Mouse (Mus musculus) spleen, postnatal 4 days (tissue): ENCODE data around the gene Fxyd3.
A peak's percentile ranks its signal among the peaks of the same experiment; 100 is the strongest.

Experiments used
- DNase-seq, 2 experiments: peaks; one replicate each; pipeline ENCODE4 v3.0.0; 2022; ENCODE audit warnings: low spot score in 2 of 2

Gene Fxyd3

GRCm38 (mm10) chr7:31076492-31076891 is at the start of gene Fxyd3:
TSS of gene Fxyd3 (minus strand) at chr7:31076704.
- DNase-seq, result no peak

GRCm38 (mm10) chr7:31125116-31125515 is 48.6 kb upstream of the Fxyd3 start:
- DNase-seq, result no peak

DNA sequence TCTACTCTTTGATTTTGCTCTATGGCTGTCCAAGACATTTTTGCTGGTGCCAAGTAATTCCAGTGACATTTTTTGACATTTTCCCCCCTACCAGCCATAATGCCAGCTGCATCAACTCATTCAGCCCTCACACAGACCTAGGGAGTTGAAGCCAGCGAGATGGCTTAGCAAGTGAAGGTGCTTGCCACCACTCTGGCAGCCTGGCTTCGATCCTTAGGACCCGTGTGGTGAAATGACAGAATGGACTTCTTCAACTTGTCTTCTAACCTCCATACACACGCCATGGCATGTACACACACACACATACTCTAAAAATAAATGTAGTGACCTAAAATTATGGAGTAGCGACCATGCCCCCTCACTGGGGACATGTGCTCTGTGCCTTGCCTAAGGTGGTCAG is 47.9 kb upstream of the Fxyd3 start:
- no peak for DNase-seq

- no peak for DNase-seq
Measured at GRCm38 (mm10) chr7:31123697-31124096, 47.2 kb upstream of the Fxyd3 start.

- no peak for DNase-seq
Measured at GRCm38 (mm10) chr7:31122641-31123631, 46.4 kb upstream of the Fxyd3 start.

DNA sequence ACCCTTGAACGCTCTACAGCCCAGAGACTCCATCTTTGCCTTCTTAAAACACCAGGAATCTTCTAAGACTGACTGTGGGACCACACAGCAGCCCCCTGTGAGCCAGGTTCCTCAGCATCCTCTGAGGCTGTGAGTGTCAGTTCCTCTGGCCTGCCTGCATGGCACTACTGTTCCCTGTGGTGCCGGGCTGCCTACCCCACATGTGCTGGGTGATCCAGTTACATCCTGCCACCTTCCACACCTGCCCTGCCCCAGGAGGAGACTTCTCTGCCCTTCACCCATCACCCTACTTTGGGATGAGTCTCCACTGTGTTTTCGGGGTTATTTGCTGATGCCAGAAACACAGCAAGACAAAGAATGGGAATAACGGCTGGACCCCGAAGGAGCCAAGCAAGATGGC is 43.1 kb upstream of the Fxyd3 start:
- no peak for DNase-seq

DNA sequence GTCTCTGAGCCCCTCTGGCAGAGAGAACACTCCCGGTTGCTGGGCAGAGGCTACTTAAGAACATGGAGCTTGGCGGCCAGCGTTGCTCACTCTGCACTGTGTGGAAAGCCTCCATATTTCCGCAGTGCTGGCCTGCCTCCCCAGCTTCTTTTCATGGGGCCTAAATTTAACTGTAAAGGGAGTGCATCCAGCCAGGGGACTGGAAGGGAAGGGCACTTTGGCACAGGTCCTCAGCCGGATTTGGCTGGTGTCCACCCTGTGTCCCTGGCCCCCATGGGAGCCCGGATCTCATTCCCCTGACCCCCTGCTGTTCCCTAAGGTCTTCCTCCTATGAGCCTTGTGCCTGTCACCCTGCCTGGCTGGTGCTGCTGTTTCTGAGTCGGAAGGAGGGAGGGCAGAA is 42.0 kb upstream of the Fxyd3 start:
- no peak for DNase-seq

DNA sequence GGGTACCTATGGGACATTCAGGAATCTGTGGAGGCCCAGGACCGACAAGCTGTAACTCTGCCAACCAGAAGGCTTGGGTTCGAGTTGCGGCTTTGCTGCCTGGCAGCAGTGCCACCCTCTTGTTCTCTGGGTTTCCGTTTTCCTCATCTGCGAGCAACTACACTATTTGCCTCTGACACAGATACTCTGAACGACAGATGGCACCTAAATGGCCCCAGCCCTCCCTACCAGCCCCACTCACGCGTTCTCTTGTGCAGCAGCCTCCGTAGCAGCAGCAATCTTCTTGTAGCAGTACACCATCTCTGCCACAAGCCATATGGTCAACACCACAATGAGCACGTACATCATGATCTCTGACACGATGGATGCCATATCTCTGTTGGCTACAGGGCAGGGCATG is 41.0 kb upstream of the Fxyd3 start:
- no peak for DNase-seq

- no peak for DNase-seq
Measured at GRCm38 (mm10) chr7:31116721-31117145, 40.2 kb upstream of the Fxyd3 start.

GRCm38 (mm10) chr7:31115587-31116043 is 39.1 kb upstream of the Fxyd3 start:
- peak in 1 of 2 experiments; percentile 45 for DNase-seq

- DNase-seq, result no peak
Measured at GRCm38 (mm10) chr7:31115182-31115581, 38.7 kb upstream of the Fxyd3 start, which contains the start of gene Hpn. TSS of gene Hpn (minus strand) at chr7:31115290.

- no peak for DNase-seq
Measured at GRCm38 (mm10) chr7:31114646-31115045, 38.1 kb upstream of the Fxyd3 start.

- DNase-seq, result no peak
Measured at GRCm38 (mm10) chr7:31113800-31114199, 37.3 kb upstream of the Fxyd3 start.

- no peak for DNase-seq
Measured at GRCm38 (mm10) chr7:31112036-31112435, 35.5 kb upstream of the Fxyd3 start.

DNA sequence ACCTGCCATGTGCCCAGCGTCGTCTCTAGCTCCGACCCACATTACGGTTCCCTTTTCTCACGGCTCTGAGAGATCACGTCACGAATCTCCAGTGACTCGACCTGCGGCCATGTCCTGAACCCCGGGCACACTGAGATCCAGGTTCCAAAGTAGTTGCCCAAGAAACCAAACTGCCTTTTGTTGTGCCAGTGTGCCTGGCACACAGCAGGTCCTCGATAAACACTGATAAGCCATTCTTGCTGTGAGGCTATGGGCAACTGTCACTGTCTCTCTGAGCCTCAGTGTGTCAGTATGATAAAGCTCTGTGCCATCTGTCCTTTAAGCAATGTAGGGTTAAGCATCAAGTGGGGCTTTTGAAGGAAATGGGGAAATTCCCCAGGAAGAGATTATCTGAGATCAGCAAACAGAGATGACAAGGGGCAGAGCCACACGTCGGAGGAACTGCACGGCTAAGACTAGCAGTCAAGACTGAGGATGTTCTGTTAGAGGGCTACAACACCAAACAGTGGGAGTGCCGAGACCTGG is 34.4 kb upstream of the Fxyd3 start:
- no peak for DNase-seq

GRCm38 (mm10) chr7:31109796-31110195 is 33.3 kb upstream of the Fxyd3 start:
- DNase-seq, result no peak

GRCm38 (mm10) chr7:31109091-31109490 is 32.6 kb upstream of the Fxyd3 start:
- no peak for DNase-seq

DNA sequence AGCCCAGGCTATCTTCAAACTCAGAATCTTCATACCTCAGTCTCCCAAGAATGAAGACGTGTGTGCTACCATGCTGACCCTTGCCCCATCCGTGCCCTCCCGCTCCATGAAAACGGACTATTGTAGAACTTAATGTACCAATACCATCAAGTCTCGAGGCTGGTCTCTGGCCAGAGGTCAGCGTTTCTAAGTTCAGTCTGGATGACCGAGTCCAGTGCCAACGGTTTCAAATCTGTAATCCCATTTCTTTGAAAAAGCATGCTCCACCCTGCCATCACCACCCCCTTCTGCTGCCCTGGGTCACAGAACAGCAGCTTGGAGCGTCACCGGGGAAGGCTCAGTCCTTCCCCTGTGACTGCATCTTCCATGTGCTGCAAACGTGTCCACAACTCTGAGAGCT is 31.3 kb upstream of the Fxyd3 start:
- DNase-seq, result no peak

GRCm38 (mm10) chr7:31106166-31106565 is 29.7 kb upstream of the Fxyd3 start:
- DNase-seq, result no peak

DNA sequence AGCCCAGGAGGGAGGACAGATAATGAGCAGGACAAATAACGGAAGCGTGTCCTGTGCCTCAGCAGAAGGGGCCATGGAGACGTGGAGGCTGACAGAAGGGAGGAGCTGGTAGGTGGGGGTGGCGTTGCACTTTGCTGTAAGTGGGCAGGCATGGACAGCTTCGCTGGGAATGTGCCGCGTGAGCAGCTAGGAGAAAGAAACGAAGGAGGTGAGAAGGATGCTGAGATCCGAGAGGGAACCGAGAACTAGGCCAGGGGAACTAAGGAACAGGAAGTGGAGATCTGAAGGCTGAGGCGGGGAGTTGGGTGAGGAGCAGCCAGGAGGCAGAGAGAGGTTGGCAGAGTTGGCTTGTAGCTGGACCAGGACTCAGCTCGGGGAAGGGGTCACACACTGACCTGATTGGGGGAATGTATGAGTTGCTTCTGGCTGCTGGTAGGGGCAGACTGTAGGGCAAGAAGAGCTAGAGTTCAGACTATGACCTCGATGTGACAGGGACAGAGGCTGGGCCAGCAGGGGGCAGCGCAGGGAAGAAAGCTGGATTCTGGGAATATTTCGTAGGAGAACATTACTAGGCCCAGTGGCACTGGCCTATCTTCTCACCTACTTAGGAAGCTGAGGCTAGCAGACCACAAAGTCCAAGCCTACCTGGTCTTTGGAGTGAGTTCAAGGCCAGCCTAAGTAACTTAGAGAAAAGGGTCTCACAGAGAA is 28.7 kb upstream of the Fxyd3 start:
- no peak for DNase-seq

DNA sequence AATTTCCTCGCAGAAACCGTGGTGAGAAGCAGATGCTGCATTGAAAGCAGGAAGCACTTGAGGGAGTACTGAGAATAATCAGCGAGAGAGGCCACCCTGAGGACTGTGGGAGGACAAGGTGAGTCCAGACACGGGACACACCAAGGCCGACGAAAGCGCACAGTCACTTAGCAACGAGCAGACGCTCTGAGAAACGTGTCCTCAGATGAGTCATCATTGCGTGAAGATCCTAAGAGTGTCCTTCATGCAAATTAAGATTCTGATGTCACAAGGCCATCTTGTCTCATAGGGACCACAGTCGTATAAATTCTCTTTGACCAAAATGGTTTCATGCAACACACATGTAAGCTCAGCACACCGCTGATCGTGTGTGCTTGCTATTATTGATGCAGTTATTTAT is 24.3 kb upstream of the Fxyd3 start:
- no peak for DNase-seq

- DNase-seq, result no peak
Measured at GRCm38 (mm10) chr7:31099612-31099982, 23.1 kb upstream of the Fxyd3 start.
